Mouse (Mus musculus) heart, adult 2 months (tissue): ENCODE data around the gene Gpt2. TPM values are rescaled to one million over a fixed set of nuclear protein-coding genes. Genes with fewer than 3 reads are reported as not detected.

Experiments used
- DNase-seq, 2 experiments: peaks; one replicate each; pipeline ENCODE4 v3.0.0; 2021
- H3K27ac ChIP-seq: fragments of 200-600 bp; 2 replicates; pipeline ENCODE4 v1.8.1; 2022
- H3K27me3 ChIP-seq: fragments of 200-500 bp; 2 replicates; pipeline ENCODE4 v1.6.1; 2012; ENCODE audit warnings: mild to moderate bottlenecking, low read length, inconsistent platforms, mixed read lengths; ENCODE audit not compliant: control insufficient read depth, insufficient read depth
- H3K36me3 ChIP-seq: fragments of 200-500 bp; 2 replicates; pipeline ENCODE4 v1.6.1; 2012; ENCODE audit warnings: low read length, inconsistent platforms; ENCODE audit not compliant: control insufficient read depth, insufficient read depth
- H3K4me1 ChIP-seq: fragments of 200-500 bp; 2 replicates; pipeline ENCODE4 v1.6.1; 2011; ENCODE audit warnings: low read length; ENCODE audit not compliant: control insufficient read depth, insufficient read depth
- H3K4me3 ChIP-seq: fragments of 200-600 bp; 2 replicates; pipeline ENCODE4 v1.8.1; 2022
- H3K79me2 ChIP-seq: fragments of 200-500 bp; replicated peaks from 2 replicates; pipeline ENCODE4 v1.6.1; 2012; ENCODE audit warnings: mild to moderate bottlenecking, inconsistent platforms, low read length, moderate library complexity, mixed read lengths; ENCODE audit not compliant: control insufficient read depth, insufficient read depth
- H3K9ac ChIP-seq: fragments of 200-500 bp; 2 replicates; pipeline ENCODE4 v1.6.1; 2012; ENCODE audit warnings: low read depth, mild to moderate bottlenecking, control low read depth, inconsistent platforms, low read length, mixed read lengths
- CTCF ChIP-seq: fragments of 200-600 bp; IDR thresholded peaks from 2 replicates; pipeline ENCODE4 v1.8.1; 2022; ENCODE audit warnings: antibody characterized with exemption, mild to moderate bottlenecking, moderate library complexity
- EP300 ChIP-seq: fragments of 200-500 bp; IDR thresholded peaks from 2 replicates; pipeline ENCODE4 v1.6.1; 2011; ENCODE audit warnings: low read depth, low read length, control low read depth; ENCODE audit not compliant: insufficient read depth
- POLR2A ChIP-seq: fragments of 200-500 bp; IDR thresholded peaks from 2 replicates; pipeline ENCODE4 v1.6.1; 2011; ENCODE audit warnings: mild to moderate bottlenecking, low read depth, low read length, control low read depth; ENCODE audit not compliant: insufficient read depth
- WGBS: fragments of 180-500 bp; shearing (Covaris S2); methylation state at CpG from one replicate; pipeline ENCODE4 v1.1.7; 2018; 5-methylcytosine and 5-hydroxymethylcytosine counted together
- intact Hi-C: fragments of 180-260 bp; cut with DNase I; formaldehyde crosslinking; loops from one replicate; pipeline ENCODE4 v1.15.1; 2025
- polyA plus RNA-seq: library from polyadenylated mRNA; depleted of rRNA; stranded (reverse); fragments of >200 nt; gene quantifications from 2 replicates; pipeline ENCODE4 v1.2.3, GENCODE M21; 2012
- total RNA-seq, 2 experiments: library from RNA; stranded (reverse); gene quantifications; 2 replicates each; pipeline ENCODE4 v1.2.3; 2021

The Gpt2 gene
- total and polyA plus RNA-seq, 3 experiments, result 19.7 to 35.2 (median 32.4) TPM

DNA sequence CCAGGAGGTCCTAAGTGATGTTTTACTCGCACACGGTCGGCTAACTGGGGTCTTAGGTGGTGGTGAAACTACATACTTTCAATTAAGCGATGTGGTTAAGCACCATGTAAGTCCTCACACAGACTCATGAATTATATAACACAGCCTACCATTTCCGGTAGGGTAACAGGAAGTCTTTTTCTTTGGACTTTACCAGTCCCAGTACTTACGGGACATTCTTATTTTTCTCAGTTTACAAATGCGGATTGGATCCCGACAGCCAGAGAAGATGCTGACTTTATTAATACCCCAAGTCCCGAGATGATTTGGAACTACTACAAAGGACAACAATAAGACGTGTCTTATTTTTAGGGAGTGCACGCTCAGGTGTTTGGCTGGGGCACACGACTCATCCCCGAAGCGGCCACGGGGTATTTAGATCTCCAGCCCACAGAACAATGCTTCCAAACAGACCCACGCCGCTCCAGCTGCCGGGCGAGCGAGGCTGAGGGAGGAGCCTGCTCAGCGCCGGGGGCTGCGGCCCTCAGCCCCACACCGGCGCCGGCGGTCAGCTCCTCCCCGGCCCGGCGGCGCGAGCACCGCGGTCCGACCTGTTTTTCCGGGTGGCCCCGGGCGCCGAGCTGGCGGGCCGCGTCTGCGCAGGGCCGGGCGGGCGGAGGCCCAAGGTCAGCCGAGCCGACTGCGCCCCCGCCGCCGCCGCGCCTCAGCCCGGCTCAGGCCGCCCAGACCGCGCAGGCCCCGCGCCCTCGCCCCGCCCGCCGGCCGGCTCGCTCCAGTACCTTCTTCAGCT, 62.2 kb downstream of the Gpt2 start:
- Histone ChIP-seq H3K27ac (peak overlapping the region; percentile 96), H3K4me1 (peaks cover 6% of the 10 kb centered on the region), H3K4me3 (peak overlapping the region; percentile 77), H3K79me2 (0 out of 2 replicates have a peak, but pooled peaks cover 2% of the 10 kb centered on the region), H3K36me3 (peaks cover 49% of the 10 kb centered on the region), H3K9ac (peak overlapping the region; percentile 100), H3K27me3 (no peaks in the 10 kb centered on the region)
- intact Hi-C loops, result loop anchor here (5.0 to 10.0 kb wide), 2 partner anchors 38 to 480 kb away; partner anchors contain the start of gene Dhps
- WGBS, result under 1% methylated on average over 43 of the region's 66 CpGs
- DNase-seq, result peak in 1 of 2 experiments; percentile 17
- no peak for TF ChIP-seq POLR2A
- no peak for TF ChIP-seq EP300
- no peak for TF ChIP-seq CTCF

DNA sequence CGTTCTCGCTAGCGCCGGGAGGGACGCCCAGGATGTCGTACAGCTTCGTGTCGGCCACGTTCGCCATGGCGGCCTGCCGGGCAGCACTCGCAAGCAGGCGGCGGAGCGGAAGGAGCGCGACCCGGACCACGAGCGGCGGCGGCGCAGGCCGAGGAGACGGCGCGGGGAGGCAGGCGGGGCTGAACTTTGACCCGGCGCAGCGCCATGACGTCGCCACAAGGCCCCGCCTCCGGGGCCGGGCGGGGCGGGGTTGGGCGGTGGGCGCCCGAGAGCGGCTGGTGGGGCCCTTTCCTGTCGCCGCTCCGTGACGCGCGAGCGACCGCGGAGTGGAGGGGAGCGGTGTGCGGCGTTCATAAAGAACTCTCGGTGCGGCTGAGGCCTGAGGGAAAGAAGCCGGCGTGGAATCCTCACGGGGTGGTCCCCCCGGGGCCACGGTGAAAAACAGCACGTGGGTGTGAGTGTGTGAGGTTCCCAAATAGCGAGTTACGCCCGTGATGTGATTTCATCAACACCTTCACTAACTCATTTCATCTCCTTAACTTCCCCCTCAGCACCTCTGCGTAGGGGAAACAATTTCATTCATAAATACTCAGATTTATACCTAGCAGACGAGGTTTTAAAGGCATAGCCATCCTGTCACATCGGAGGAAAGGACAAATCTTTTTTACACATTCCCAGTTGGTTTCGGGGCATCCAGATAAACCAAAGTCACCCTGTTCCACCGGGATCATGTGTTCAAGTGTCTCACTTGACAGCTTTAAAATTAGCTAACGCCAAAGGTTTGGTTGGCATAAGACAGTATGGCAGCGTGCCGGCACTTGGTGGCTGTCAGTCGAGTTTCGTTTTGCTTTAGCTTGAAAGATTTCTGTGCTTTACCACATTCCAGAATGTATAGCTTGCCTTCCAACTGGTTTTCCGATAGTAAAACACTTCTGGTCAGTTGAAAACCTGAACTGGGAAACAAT, 63.1 kb downstream of the Gpt2 start, which contains the start of gene Dnaja2:
Gene Dnaja2, minus strand, starts transcription at position 164 of the 965 bp plus-strand sequence.
- TF ChIP-seq POLR2A, result peak; percentile 74
- no peak for TF ChIP-seq CTCF
- TF ChIP-seq EP300, result peak; percentile 36; the same call in 1 of the 2 replicates
- no peaks in the 10 kb centered on the region for H3K27me3 ChIP-seq
- peak within 1 kb of the TSS; percentile 77 for H3K4me3 ChIP-seq
- peak within 1 kb of the TSS; percentile 96 for H3K27ac ChIP-seq
- 0 out of 2 replicates have a peak, but pooled peaks cover 2% of the 10 kb centered on the region for H3K79me2 ChIP-seq
- H3K9ac ChIP-seq, result peak within 1 kb of the TSS; percentile 100
- H3K4me1 ChIP-seq, result peaks cover 6% of the 10 kb centered on the region
- under 1% methylated on average over 72 of the region's 77 CpGs for WGBS
- peak; percentile 94 to 98 for DNase-seq
- intact Hi-C loops, result loop anchor here (5.0 to 10.0 kb wide), 2 partner anchors 37 to 481 kb away; partner anchors contain the start of gene Dhps
- peaks cover 43% of the 10 kb centered on the region for H3K36me3 ChIP-seq

DNA sequence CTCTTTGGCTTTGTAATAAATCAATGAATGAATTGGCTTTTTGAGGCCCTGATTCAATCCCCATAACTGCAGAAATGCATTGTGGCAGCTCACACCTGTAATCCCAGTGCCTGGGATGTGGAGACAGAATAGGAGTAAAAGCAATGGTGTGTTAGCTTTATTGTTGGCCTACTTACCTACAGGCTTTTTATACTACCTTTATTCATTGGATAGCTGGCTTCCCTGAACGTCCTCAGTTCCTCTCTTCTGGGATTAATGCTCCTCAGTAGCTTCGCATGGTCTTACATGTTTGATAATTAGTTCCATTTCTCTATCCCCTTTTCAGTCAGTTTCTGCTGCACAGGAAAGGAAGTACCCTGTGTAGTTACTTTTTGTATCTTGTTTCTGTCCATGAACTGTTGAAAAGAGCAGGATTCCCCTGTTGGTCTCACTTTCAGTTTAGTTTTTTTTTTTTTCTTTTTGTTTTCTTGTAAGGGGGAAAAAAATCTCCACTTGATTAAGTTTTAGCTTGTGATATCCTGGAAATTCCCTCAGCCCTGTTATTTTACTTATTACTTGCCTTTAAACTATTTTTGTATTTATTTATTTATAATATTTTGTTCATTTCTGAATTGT, 64.7 kb downstream of the Gpt2 start:
- no peak for DNase-seq
- 62% methylated on average over 2 of the region's 2 CpGs for WGBS
- no peak overlapping the region for H3K9ac ChIP-seq
- no peak overlapping the region for H3K4me3 ChIP-seq
- H3K36me3 ChIP-seq, result peaks cover 31% of the 10 kb centered on the region
- peaks cover 6% of the 10 kb centered on the region for H3K4me1 ChIP-seq
- intact Hi-C loops, result loop anchor here (5.0 to 10.0 kb wide), 2 partner anchors 35 to 482 kb away; partner anchors contain the start of gene Dhps
- peak overlapping the region; percentile 96 for H3K27ac ChIP-seq
- no peaks in the 10 kb centered on the region for H3K79me2 ChIP-seq
- TF ChIP-seq CTCF (no peak), EP300 (no peak), POLR2A (no peak)
- no peaks in the 10 kb centered on the region for H3K27me3 ChIP-seq

DNA sequence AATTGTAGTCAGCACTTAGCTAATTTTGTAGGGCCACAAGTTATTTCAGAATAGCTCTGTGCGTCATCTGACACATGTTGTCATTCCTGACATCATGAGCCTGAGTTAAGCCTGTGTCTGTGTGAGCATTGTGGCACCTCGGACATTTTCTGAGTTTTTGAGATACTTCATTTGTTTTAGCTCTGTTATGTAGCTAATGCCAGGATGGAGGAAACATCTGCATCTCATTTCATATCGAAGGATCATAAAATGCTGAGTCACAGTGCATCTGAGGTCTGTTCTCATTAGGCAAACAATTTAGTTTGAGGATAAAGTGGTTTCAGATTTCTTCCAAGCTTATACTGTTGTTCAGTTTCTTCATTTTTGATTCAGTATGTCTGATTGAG, 65.2 kb downstream of the Gpt2 start:
- H3K27me3 ChIP-seq, result no peaks in the 10 kb centered on the region
- no peaks in the 10 kb centered on the region for H3K79me2 ChIP-seq
- WGBS, result 11% methylated on average over 3 of the region's 3 CpGs
- no peak overlapping the region for H3K9ac ChIP-seq
- H3K27ac ChIP-seq, result peak overlapping the region; percentile 96
- DNase-seq, result peak in 1 of 2 experiments; percentile 16
- peaks cover 26% of the 10 kb centered on the region for H3K36me3 ChIP-seq
- TF ChIP-seq POLR2A, result no peak
- no peak for TF ChIP-seq CTCF
- TF ChIP-seq EP300, result no peak
- H3K4me1 ChIP-seq, result peaks cover 6% of the 10 kb centered on the region
- H3K4me3 ChIP-seq, result no peak overlapping the region
- intact Hi-C loops, result loop anchor here (5.0 to 10.0 kb wide), 2 partner anchors 35 to 483 kb away; partner anchors contain the start of gene Dhps

DNA sequence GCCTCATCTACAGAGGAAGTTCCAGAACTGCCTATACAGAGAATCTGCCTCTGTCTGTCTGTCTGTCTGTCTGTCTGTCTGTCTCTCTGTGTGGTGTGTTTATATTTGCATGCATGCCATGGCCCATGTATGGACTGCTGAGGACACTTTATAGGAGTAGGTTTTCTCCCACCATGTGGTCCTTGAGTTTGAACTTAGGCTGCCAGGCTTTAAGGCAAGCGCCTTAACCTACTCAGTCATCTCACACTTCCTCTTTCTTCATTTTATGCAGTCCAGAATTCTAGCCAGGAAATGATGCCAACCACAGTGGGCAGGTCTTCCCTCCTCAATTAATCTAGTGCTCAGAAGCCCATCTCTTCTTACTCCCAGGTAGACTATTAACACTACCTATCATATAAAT, 66.8 kb downstream of the Gpt2 start:
- H3K4me1 ChIP-seq, result peaks cover 4% of the 10 kb centered on the region
- DNase-seq, result no peak
- H3K4me3 ChIP-seq, result no peak overlapping the region
- H3K27ac ChIP-seq, result no peak overlapping the region
- no peak overlapping the region for H3K9ac ChIP-seq
- intact Hi-C loops, result loop anchor here (5.0 to 10.0 kb wide), 2 partner anchors 33 to 484 kb away; partner anchors contain the start of gene Dhps
- no peaks in the 10 kb centered on the region for H3K27me3 ChIP-seq
- 94% methylated on average over 1 of the region's 1 CpGs for WGBS
- no peaks in the 10 kb centered on the region for H3K79me2 ChIP-seq
- H3K36me3 ChIP-seq, result peaks cover 16% of the 10 kb centered on the region
- TF ChIP-seq POLR2A, result no peak
- TF ChIP-seq CTCF, result no peak
- TF ChIP-seq EP300, result no peak
